Mouse (Mus musculus) gastrocnemius, postnatal 25 days (tissue): ENCODE results near the gene Sik3. TPM values are rescaled to one million over a fixed set of nuclear protein-coding genes. Genes with fewer than 3 reads are reported as not detected.

Experiments used
- total RNA-seq, 2 experiments: library from RNA; stranded (reverse); gene quantifications; 1 replicate in 1 of 2; 2 replicates in 1 of 2; pipeline ENCODE4 v1.2.3; 2021

Gene Sik3
- total RNA-seq, 2 experiments from 2014 or later: 34.7 to 38.9 TPM

Other genes with a start within 250 kb of the Sik3 start
- 1 to 10 TPM; 2.6 to 3.0 TPM for gene Cep164, start 184.1 kb upstream of the Sik3 start, total RNA-seq
- gene Bace1, start 174.2 kb upstream of the Sik3 start, total RNA-seq: 10 to 100 TPM; 34.1 to 43.6 TPM
- 10 to 100 TPM in 1 of 2 experiments, 1 to 10 TPM in 1; 9.6 to 10.0 TPM for gene Pcsk7, start 106.3 kb upstream of the Sik3 start, total RNA-seq
- 10 to 100 TPM; 20.6 to 22.7 TPM for gene Rnf214, start 105.9 kb upstream of the Sik3 start, total RNA-seq
- 100 to 1,000 TPM in 1 of 2 experiments, 10 to 100 TPM in 1; 37.7 to 102 TPM for gene Tagln, start 76.8 kb upstream of the Sik3 start, total RNA-seq
- 10 to 100 TPM; 67.9 to 70.2 TPM for gene Sidt2, start 57.6 kb upstream of the Sik3 start, total RNA-seq
- gene Pafah1b2, start 130 bp upstream of the Sik3 start, total RNA-seq: 10 to 100 TPM; 27.8 to 32.2 TPM
- not detected for gene Apoa1, start 215.8 kb downstream of the Sik3 start, total RNA-seq
- 1 to 10 TPM in 1 of 2 experiments, not detected in 1; 1.4 TPM for gene Apoc3, start 222.8 kb downstream of the Sik3 start, total RNA-seq
- not detected for gene Apoa4, start 227.9 kb downstream of the Sik3 start, total RNA-seq